Mouse (Mus musculus) intestine, embryonic 16.5 days (tissue): ENCODE results near the gene Pkd1l1. TPM values are rescaled to one million over a fixed set of nuclear protein-coding genes. Genes with fewer than 3 reads are reported as not detected.

Experiments
- ATAC-seq: fragments of 200-750 bp; cut with Nextera tagmentation; 2 replicates; pipeline ENCODE4 v1.8.0; 2017; ENCODE audit warnings: moderate TSS enrichment, moderate library complexity
- H3K27ac ChIP-seq: fragments of 300-500 bp; sonication (generic); 2 replicates; pipeline ENCODE4 v1.5.1; 2014; ENCODE audit warnings: mild to moderate bottlenecking, low read length
- H3K27me3 ChIP-seq: fragments of 300-500 bp; sonication (generic); replicated peaks from 2 replicates; pipeline ENCODE4 v1.6.1; 2014; ENCODE audit warnings: low read length, control low read depth, mixed read lengths; ENCODE audit not compliant: control insufficient read depth, insufficient read depth
- H3K36me3 ChIP-seq: fragments of 300-500 bp; sonication (generic); 2 replicates; pipeline ENCODE4 v1.6.1; 2014; ENCODE audit warnings: low read length, control low read depth; ENCODE audit not compliant: control insufficient read depth, insufficient read depth
- H3K4me1 ChIP-seq: fragments of 300-500 bp; sonication (generic); 2 replicates; pipeline ENCODE4 v1.6.1; 2014; ENCODE audit warnings: low read length, control low read depth, mixed read lengths; ENCODE audit not compliant: control insufficient read depth, insufficient read depth
- H3K4me2 ChIP-seq: fragments of 300-500 bp; sonication (generic); 2 replicates; pipeline ENCODE4 v1.6.1; 2014; ENCODE audit warnings: low read depth, low read length, control low read depth
- H3K4me3 ChIP-seq: fragments of 300-500 bp; sonication (generic); 2 replicates; pipeline ENCODE4 v1.5.1; 2014; ENCODE audit warnings: mild to moderate bottlenecking, low read length
- H3K9ac ChIP-seq: fragments of 300-500 bp; sonication (generic); 2 replicates; pipeline ENCODE4 v1.6.1; 2014; ENCODE audit warnings: low read depth, low read length
- H3K9me3 ChIP-seq: fragments of 300-500 bp; sonication (generic); 2 replicates; pipeline ENCODE4 v1.6.1; 2016; ENCODE audit warnings: low read length, control low read depth; ENCODE audit not compliant: control insufficient read depth
- WGBS: fragments of 180-500 bp; shearing (Covaris S2); extraction: QIAGEN DNeasy Blood & Tissue Kit; methylation state at CpG from one replicate; pipeline ENCODE4 v1.1.7; 2014; 5-methylcytosine and 5-hydroxymethylcytosine counted together
- polyA plus RNA-seq: library from polyadenylated mRNA; unstranded; fragments of >200 nt; fragmentation: Nextera tagmentation; extraction: Ambion mirVana; gene quantifications from 2 replicates; pipeline ENCODE4 v1.2.1, GENCODE M21; 2015

The Pkd1l1 gene
- polyA plus RNA-seq, 1 experiment from 2014 or later: 0.07 TPM

GRCm38 (mm10) chr11:8866021-8866420, 107.0 kb downstream of the Pkd1l1 start:
- ATAC-seq: no peak

GRCm38 (mm10) chr11:8863955-8864675, 109.0 kb downstream of the Pkd1l1 start:
- Histone ChIP-seq H3K27ac (no peak overlapping the region), H3K27me3 (no peaks in the 10 kb centered on the region), H3K9ac (no peak overlapping the region), H3K9me3 (no peaks in the 10 kb centered on the region), H3K4me3 (no peak overlapping the region), H3K4me2 (no peak overlapping the region), H3K4me1 (no peaks in the 10 kb centered on the region), H3K36me3 (no peaks in the 10 kb centered on the region)
- ATAC-seq: no peak
- 68% methylated on average over 8 of the region's 8 CpGs for WGBS

More at GRCm38 (mm10) chr11:8866021-8866420, 107.0 kb downstream of the Pkd1l1 start:
- Histone ChIP-seq H3K27ac (no peak overlapping the region), H3K36me3 (no peaks in the 10 kb centered on the region), H3K9ac (no peak overlapping the region), H3K9me3 (no peaks in the 10 kb centered on the region), H3K4me3 (no peak overlapping the region), H3K4me1 (no peaks in the 10 kb centered on the region), H3K27me3 (no peaks in the 10 kb centered on the region), H3K4me2 (no peak overlapping the region)
- WGBS: 92% methylated on average over 7 of the region's 7 CpGs

GRCm38 (mm10) chr11:8862426-8862825, 110.6 kb downstream of the Pkd1l1 start:
- Histone ChIP-seq H3K9ac (no peak overlapping the region), H3K27ac (no peak overlapping the region), H3K9me3 (no peaks in the 10 kb centered on the region), H3K4me1 (no peaks in the 10 kb centered on the region; the same call in 1 of the 2 replicates), H3K36me3 (no peaks in the 10 kb centered on the region), H3K4me3 (no peak overlapping the region), H3K27me3 (no peaks in the 10 kb centered on the region), H3K4me2 (no peak overlapping the region)
- 86% methylated on average over 4 of the region's 4 CpGs for WGBS
- no peak for ATAC-seq

DNA sequence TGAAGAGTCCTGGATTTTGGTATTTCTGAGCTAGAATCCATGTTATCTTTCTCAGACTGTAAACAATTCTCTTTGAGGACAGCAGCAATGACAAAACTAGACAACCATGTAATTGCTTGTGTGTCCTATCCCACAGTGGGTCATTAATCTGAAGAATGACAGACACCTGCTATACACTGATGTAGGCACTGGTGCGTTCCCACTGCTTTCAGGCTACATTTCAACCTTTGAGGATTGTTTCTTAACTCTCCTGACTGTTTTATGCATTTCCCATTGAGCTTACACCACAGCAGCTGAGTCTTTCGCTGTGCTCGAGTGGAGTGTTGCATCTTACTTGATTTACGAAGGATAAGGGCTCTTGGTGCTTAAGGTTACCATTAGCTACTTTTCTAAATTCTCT, 111.1 kb downstream of the Pkd1l1 start:
- H3K9ac ChIP-seq: no peak overlapping the region
- 67% methylated on average over 4 of the region's 4 CpGs for WGBS
- no peak for ATAC-seq

DNA sequence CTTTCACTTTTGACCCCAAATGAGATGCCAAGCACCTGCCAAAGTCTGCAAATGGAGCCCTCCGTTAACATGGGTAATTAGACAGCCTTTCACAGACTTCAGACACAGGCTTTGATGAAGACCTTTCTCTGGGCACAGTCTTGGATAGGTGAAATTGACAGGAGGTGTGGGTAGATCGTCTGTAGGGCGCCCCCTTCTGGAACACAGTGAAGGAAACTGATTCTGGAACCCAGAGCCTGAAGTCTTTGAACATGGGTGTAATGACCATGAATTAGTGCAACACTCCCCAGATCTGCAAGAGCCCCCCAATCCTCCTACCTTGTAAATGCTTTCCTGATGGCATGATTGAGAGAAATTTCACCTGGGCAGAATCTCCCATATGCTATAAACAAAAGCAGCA, 112.2 kb downstream of the Pkd1l1 start:
- no peak for ATAC-seq
- 38% methylated on average over 3 of the region's 3 CpGs for WGBS
- no peaks in the 10 kb centered on the region for H3K27me3 ChIP-seq
- H3K9ac ChIP-seq: no peak overlapping the region
- H3K27ac ChIP-seq: no peak overlapping the region
- H3K4me3 ChIP-seq: no peak overlapping the region
- no peaks in the 10 kb centered on the region; the same call in 1 of the 2 replicates for H3K4me1 ChIP-seq
- H3K4me2 ChIP-seq: no peak overlapping the region
- H3K36me3 ChIP-seq: no peaks in the 10 kb centered on the region
- no peaks in the 10 kb centered on the region for H3K9me3 ChIP-seq

More for the DNA sequence above, 111.1 kb downstream of the Pkd1l1 start:
- Histone ChIP-seq H3K4me3 (no peak overlapping the region), H3K4me1 (no peaks in the 10 kb centered on the region; the same call in 1 of the 2 replicates), H3K27ac (no peak overlapping the region), H3K36me3 (no peaks in the 10 kb centered on the region), H3K9me3 (no peaks in the 10 kb centered on the region), H3K4me2 (no peak overlapping the region), H3K27me3 (no peaks in the 10 kb centered on the region)

GRCm38 (mm10) chr11:8859868-8860267, 113.2 kb downstream of the Pkd1l1 start:
- no peak overlapping the region for H3K4me2 ChIP-seq
- no peaks in the 10 kb centered on the region for H3K36me3 ChIP-seq
- H3K4me1 ChIP-seq: no peaks in the 10 kb centered on the region; the same call in 1 of the 2 replicates
- H3K4me3 ChIP-seq: no peak overlapping the region
- ATAC-seq: no peak
- 21% methylated on average over 5 of the region's 5 CpGs for WGBS
- H3K27me3 ChIP-seq: no peaks in the 10 kb centered on the region
- no peak overlapping the region for H3K9ac ChIP-seq
- H3K27ac ChIP-seq: no peak overlapping the region
- H3K9me3 ChIP-seq: no peaks in the 10 kb centered on the region

DNA sequence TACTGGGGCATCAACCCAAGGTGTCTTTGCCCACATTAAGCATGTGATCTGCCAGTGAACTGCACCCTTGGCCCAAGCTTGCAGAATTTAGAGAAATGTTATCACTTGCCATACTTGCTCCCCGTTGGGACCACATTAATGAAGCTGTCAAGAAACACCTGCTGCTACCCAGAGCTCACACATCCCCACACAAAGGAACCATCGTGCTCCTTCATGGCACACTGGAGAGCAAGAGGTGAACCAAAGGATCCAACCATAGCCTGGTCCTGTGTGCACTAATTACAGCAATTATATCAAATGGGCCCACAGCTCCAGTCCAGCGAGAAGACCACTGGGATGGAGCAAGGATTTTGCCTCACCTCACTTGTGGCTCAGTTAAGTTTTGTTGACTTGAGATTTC, 114.0 kb downstream of the Pkd1l1 start:
- no peak overlapping the region for H3K27ac ChIP-seq
- no peaks in the 10 kb centered on the region for H3K9me3 ChIP-seq
- H3K9ac ChIP-seq: no peak overlapping the region
- no peaks in the 10 kb centered on the region for H3K36me3 ChIP-seq
- H3K4me1 ChIP-seq: no peaks in the 10 kb centered on the region; the same call in 1 of the 2 replicates
- WGBS: 69% methylated on average over 3 of the region's 3 CpGs
- no peak overlapping the region for H3K4me2 ChIP-seq
- H3K27me3 ChIP-seq: no peaks in the 10 kb centered on the region
- H3K4me3 ChIP-seq: no peak overlapping the region
- ATAC-seq: no peak

- no peaks in the 10 kb centered on the region for H3K9me3 ChIP-seq
- no peak overlapping the region for H3K9ac ChIP-seq
- H3K27ac ChIP-seq: no peak overlapping the region
- H3K4me2 ChIP-seq: no peak overlapping the region
- no peaks in the 10 kb centered on the region; the same call in 1 of the 2 replicates for H3K4me1 ChIP-seq
- H3K36me3 ChIP-seq: no peaks in the 10 kb centered on the region
- no peak overlapping the region for H3K4me3 ChIP-seq
- no peak for ATAC-seq
- H3K27me3 ChIP-seq: no peaks in the 10 kb centered on the region
- WGBS: 67% methylated on average over 5 of the region's 5 CpGs
Observed at GRCm38 (mm10) chr11:8856125-8856524, 116.9 kb downstream of the Pkd1l1 start.

- Histone ChIP-seq H3K36me3 (no peaks in the 10 kb centered on the region), H3K9me3 (no peaks in the 10 kb centered on the region), H3K4me3 (no peak overlapping the region), H3K27me3 (no peaks in the 10 kb centered on the region), H3K27ac (no peak overlapping the region), H3K4me1 (no peaks in the 10 kb centered on the region), H3K4me2 (no peak overlapping the region), H3K9ac (no peak overlapping the region)
- no peak for ATAC-seq
Observed at GRCm38 (mm10) chr11:8848049-8848448, 125.0 kb downstream of the Pkd1l1 start.

- H3K36me3 ChIP-seq: no peaks in the 10 kb centered on the region
- no peaks in the 10 kb centered on the region for H3K4me1 ChIP-seq
- no peak overlapping the region for H3K27ac ChIP-seq
- no peak overlapping the region for H3K4me3 ChIP-seq
- H3K9me3 ChIP-seq: no peaks in the 10 kb centered on the region
- no peak for ATAC-seq
- H3K27me3 ChIP-seq: no peaks in the 10 kb centered on the region
- no peak overlapping the region for H3K9ac ChIP-seq
- no peak overlapping the region for H3K4me2 ChIP-seq
- WGBS: 94% methylated on average over 2 of the region's 2 CpGs
Observed at GRCm38 (mm10) chr11:8847627-8848026, 125.4 kb downstream of the Pkd1l1 start.
